Mouse (Mus musculus): ENCODE results near the gene Hdac11. TPM values are rescaled to one million over a fixed set of nuclear protein-coding genes. Genes with fewer than 3 reads are reported as not detected.

Gene Hdac11
- polyA plus RNA-seq, 1 experiment: 0.46 TPM

DNA sequence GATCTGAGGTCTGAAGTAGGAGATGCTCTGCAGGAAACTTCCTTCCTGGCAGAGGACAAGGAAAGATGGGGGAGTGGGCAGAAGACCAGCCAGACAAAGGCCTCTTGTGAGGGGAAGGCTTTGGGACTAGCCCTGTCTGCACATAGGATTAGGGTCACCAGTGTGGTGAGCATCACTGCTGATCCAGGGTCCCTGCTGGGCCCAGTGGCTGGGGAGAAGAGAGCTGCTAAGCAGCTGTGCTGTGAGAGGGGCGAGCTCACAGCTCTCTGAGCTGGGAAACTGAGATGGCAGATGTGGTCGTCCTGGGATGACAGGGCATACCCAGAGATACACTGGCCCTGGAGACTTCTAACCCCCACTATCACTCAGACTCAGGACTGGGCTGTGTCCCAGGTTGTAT is 35.0 kb downstream of the Hdac11 start:
- H3K36me3 ChIP-seq (replicated peaks; ENCODE audit: low read length): no peaks in the 10 kb centered on the region
- peaks cover 81% of the 10 kb centered on the region for H3K4me1 ChIP-seq
- H3K27me3 ChIP-seq (replicated peaks): peaks cover 65% of the 10 kb centered on the region
- no peaks in the 10 kb centered on the region for H3K9me3 ChIP-seq
- TF ChIP-seq FLI1 (IDR thresholded peaks at IDR 0.05; ENCODE audit: low read length) (no peak), GATA1 (IDR thresholded peaks at IDR 0.05; ENCODE audit: borderline replicate concordance, low read length) (no peak)
- no peak overlapping the region for H3K4me3 ChIP-seq (replicated peaks)

DNA sequence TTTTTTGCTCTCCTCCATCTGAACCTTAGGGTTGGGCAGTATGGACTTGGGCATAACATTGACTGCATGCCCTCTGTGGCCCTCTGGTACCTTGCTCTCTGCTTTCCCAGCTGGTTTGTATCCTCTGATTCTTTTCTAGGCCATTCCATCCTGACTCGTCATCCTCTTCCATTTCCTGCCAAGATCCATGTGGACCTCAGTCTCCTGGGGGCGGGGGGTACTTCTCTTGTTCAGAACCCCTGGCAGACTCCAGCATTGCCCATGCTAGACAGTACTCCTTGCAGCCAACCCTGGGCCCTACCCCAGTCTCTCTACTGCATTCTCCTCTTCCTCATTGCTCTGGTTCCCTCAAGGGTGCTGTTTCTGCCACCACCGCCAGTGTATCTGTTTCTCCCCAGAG is 36.0 kb downstream of the Hdac11 start:
- Histone ChIP-seq H3K27me3 (replicated peaks) (peaks cover 65% of the 10 kb centered on the region), H3K36me3 (replicated peaks; ENCODE audit: low read length) (no peaks in the 10 kb centered on the region), H3K9me3 (no peaks in the 10 kb centered on the region), H3K4me3 (replicated peaks) (peak overlapping the region; percentile 82), H3K4me1 (peaks cover 81% of the 10 kb centered on the region)
- TF ChIP-seq GATA1 (IDR thresholded peaks at IDR 0.05; ENCODE audit: borderline replicate concordance, low read length): no peak
- TF ChIP-seq FLI1 (IDR thresholded peaks at IDR 0.05; ENCODE audit: low read length): no peak

GRCm38 (mm10) chr6:91192851-91193545 is 36.5 kb downstream of the Hdac11 start:
- Histone ChIP-seq H3K36me3 (replicated peaks; ENCODE audit: low read length) (no peaks in the 10 kb centered on the region), H3K4me3 (replicated peaks) (peak overlapping the region; percentile 82), H3K4me1 (peaks cover 81% of the 10 kb centered on the region), H3K9me3 (peaks cover 4% of the 10 kb centered on the region; the same call in 1 of the 2 replicates), H3K27me3 (replicated peaks) (peaks cover 65% of the 10 kb centered on the region)
- TF ChIP-seq GATA1 (IDR thresholded peaks at IDR 0.05; ENCODE audit: borderline replicate concordance, low read length): no peak
- TF ChIP-seq FLI1 (IDR thresholded peaks at IDR 0.05; ENCODE audit: low read length): no peak

GRCm38 (mm10) chr6:91198456-91198855 is 42.0 kb downstream of the Hdac11 start:
- TF ChIP-seq GATA1 (IDR thresholded peaks at IDR 0.05; ENCODE audit: borderline replicate concordance, low read length): no peak
- no peak for TF ChIP-seq FLI1 (IDR thresholded peaks at IDR 0.05; ENCODE audit: low read length)
- Histone ChIP-seq H3K27me3 (replicated peaks) (peaks cover 83% of the 10 kb centered on the region), H3K4me1 (peaks cover 75% of the 10 kb centered on the region), H3K36me3 (replicated peaks; ENCODE audit: low read length) (no peaks in the 10 kb centered on the region), H3K4me3 (replicated peaks) (peak overlapping the region; percentile 81), H3K9me3 (peaks cover 5% of the 10 kb centered on the region; the same call in 1 of the 2 replicates)

DNA sequence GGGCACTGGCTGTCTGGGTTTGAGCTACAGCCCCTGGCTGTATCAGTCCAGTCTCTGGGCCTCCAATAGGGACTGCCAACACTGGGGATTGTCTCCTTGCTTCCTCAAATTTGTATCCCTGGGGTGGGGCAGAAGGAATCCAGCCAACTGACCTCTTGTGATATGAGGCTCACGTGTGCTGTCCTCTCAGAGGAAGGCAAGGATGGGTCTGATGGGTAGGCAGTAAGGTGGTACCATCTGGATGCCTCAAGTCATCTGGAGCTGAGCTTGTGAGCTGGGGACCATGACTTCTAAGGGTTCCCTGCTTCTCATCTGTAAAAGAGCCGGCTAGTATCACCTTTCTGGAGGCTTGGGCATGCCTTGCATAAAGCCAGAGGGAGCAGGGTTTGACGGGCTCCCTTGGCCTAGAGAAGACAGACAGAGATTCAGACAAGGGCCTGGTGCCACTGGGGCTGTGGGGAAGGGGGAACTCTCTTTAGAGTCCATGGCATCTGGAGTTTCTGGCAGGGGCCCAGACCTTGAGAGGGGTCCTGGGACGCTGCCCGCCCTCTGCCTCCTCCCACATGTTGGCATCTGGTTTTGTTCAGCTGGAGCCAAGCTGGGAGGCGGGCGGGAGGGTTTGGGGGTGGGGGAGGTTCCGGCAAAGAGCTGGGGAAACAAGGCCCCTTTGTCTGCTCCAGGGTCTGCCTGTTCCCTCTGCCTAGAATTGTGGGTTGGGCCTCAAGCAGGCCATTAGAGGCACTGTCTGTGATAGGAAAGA is 44.1 kb downstream of the Hdac11 start:
- H3K9me3 ChIP-seq: peaks cover 5% of the 10 kb centered on the region; the same call in 1 of the 2 replicates
- peaks cover 53% of the 10 kb centered on the region for H3K4me1 ChIP-seq
- TF ChIP-seq GATA1 (IDR thresholded peaks at IDR 0.05; ENCODE audit: borderline replicate concordance, low read length) (no peak), FLI1 (IDR thresholded peaks at IDR 0.05; ENCODE audit: low read length) (no peak)
- no peaks in the 10 kb centered on the region for H3K36me3 ChIP-seq (replicated peaks; ENCODE audit: low read length)
- peaks cover 94% of the 10 kb centered on the region for H3K27me3 ChIP-seq (replicated peaks)
- no peak overlapping the region for H3K4me3 ChIP-seq (replicated peaks)

GRCm38 (mm10) chr6:91201881-91202341 is 45.4 kb downstream of the Hdac11 start:
- no peak for TF ChIP-seq GATA1 (IDR thresholded peaks at IDR 0.05; ENCODE audit: borderline replicate concordance, low read length)
- TF ChIP-seq FLI1 (IDR thresholded peaks at IDR 0.05; ENCODE audit: low read length): no peak
- Histone ChIP-seq H3K36me3 (replicated peaks; ENCODE audit: low read length) (no peaks in the 10 kb centered on the region), H3K9me3 (peaks cover 5% of the 10 kb centered on the region; the same call in 1 of the 2 replicates), H3K4me1 (peaks cover 45% of the 10 kb centered on the region), H3K4me3 (replicated peaks) (peak overlapping the region; percentile 13), H3K27me3 (replicated peaks) (peaks cover 94% of the 10 kb centered on the region)

GRCm38 (mm10) chr6:91202571-91202970 is 46.1 kb downstream of the Hdac11 start:
- H3K36me3 ChIP-seq (replicated peaks; ENCODE audit: low read length): no peaks in the 10 kb centered on the region
- peaks cover 5% of the 10 kb centered on the region; the same call in 1 of the 2 replicates for H3K9me3 ChIP-seq
- H3K27me3 ChIP-seq (replicated peaks): peaks cover 92% of the 10 kb centered on the region
- H3K4me1 ChIP-seq: peaks cover 38% of the 10 kb centered on the region
- TF ChIP-seq GATA1 (IDR thresholded peaks at IDR 0.05; ENCODE audit: borderline replicate concordance, low read length) (no peak), FLI1 (IDR thresholded peaks at IDR 0.05; ENCODE audit: low read length) (no peak)
- no peak overlapping the region for H3K4me3 ChIP-seq (replicated peaks)

DNA sequence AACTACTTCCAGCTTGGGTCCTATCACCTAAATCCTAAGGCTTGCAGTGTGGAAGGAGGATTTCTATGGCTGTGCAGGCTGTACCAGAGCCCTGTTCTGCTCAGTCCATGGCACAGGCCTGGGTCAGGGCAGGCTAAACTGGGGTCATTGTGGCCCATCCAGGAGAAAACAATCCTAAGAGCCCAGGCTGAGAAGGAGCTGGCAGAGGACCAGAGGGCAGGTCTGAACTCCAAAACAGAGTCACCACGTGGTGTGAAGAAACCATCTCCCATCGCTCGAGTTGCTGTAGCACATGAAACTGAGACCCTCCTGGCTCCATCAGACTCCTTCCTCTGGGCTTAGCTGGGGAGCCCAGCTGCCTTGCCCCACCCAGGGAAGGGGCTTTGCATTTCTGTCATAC is 48.9 kb downstream of the Hdac11 start:
- peaks cover 22% of the 10 kb centered on the region for H3K4me1 ChIP-seq
- no peaks in the 10 kb centered on the region for H3K9me3 ChIP-seq
- TF ChIP-seq GATA1 (IDR thresholded peaks at IDR 0.05; ENCODE audit: borderline replicate concordance, low read length): no peak
- TF ChIP-seq FLI1 (IDR thresholded peaks at IDR 0.05; ENCODE audit: low read length): no peak
- H3K4me3 ChIP-seq (replicated peaks): no peak overlapping the region
- H3K36me3 ChIP-seq (replicated peaks; ENCODE audit: low read length): no peaks in the 10 kb centered on the region
- H3K27me3 ChIP-seq (replicated peaks): peaks cover 93% of the 10 kb centered on the region

DNA sequence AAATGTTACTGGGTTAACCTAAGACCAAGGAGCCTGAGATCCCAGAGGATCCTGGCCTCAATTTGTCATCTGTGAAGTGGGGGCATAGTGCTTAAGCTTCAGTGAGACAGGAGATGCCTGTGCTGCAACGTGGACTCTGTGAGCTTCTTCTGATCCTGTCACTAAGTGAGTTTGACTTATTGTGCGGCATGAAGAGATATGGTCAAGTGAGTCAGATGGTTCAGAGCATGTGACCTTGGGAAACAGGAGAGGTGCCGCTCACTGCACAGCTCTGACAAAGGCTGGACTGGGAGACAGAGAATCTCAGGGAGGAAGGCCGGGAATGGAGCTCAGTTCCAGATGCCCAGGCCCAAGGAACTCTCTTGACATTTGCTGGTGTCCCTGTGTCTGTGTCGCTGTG is 49.3 kb downstream of the Hdac11 start:
- H3K4me3 ChIP-seq (replicated peaks): no peak overlapping the region
- TF ChIP-seq FLI1 (IDR thresholded peaks at IDR 0.05; ENCODE audit: low read length): no peak
- no peak for TF ChIP-seq GATA1 (IDR thresholded peaks at IDR 0.05; ENCODE audit: borderline replicate concordance, low read length)
- H3K9me3 ChIP-seq: no peaks in the 10 kb centered on the region
- H3K4me1 ChIP-seq: peaks cover 21% of the 10 kb centered on the region
- peaks cover 93% of the 10 kb centered on the region for H3K27me3 ChIP-seq (replicated peaks)
- no peaks in the 10 kb centered on the region for H3K36me3 ChIP-seq (replicated peaks; ENCODE audit: low read length)

DNA sequence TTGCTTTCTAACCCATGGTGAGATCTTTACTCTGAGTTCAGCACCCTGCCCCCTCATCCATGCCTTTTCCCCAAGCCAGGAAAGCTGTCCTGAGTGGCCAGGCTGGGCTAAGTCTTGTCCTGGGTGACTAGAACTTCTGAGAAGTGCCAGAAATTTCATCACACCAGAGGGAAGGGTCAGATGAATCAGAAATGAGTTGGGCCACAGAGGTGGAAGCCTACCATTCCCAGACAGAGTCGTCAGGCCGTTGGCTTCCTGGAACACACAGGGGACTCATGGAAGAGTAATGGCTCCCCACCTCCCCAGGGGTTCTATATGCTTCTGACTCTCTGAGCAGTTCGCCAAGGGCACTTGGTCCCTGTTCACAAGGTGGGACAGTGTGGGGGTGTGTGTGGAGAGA is 51.0 kb downstream of the Hdac11 start:
- TF ChIP-seq FLI1 (IDR thresholded peaks at IDR 0.05; ENCODE audit: low read length): no peak
- no peak for TF ChIP-seq GATA1 (IDR thresholded peaks at IDR 0.05; ENCODE audit: borderline replicate concordance, low read length)
- Histone ChIP-seq H3K36me3 (replicated peaks; ENCODE audit: low read length) (no peaks in the 10 kb centered on the region), H3K4me1 (peaks cover 10% of the 10 kb centered on the region), H3K4me3 (replicated peaks) (no peak overlapping the region), H3K9me3 (no peaks in the 10 kb centered on the region), H3K27me3 (replicated peaks) (peaks cover 92% of the 10 kb centered on the region)

Measured in megakaryocyte, embryonic 14.5 days (primary cell).